Mouse (Mus musculus) hindbrain, embryonic 14.5 days (tissue): Measurements from ENCODE around the gene 2300003K06Rik. TPM values are rescaled to one million over a fixed set of nuclear protein-coding genes. Genes with fewer than 3 reads are reported as not detected.
A peak's percentile ranks its signal among the peaks of the same experiment; 100 is the strongest.
"Not testable (repeated sequence)": the region's sequence is repeated elsewhere in the genome, so short reads cannot be mapped to it uniquely, and the experiment has no call there.

Experiments used
- ATAC-seq: fragments of 200-750 bp; cut with Nextera tagmentation; 2 replicates; pipeline ENCODE4 v1.8.0; 2017; ENCODE audit warnings: moderate number of reproducible peaks, mild to moderate bottlenecking, moderate TSS enrichment, moderate library complexity; ENCODE audit not compliant: low FRiP score
- DNase-seq: peaks from one replicate; pipeline ENCODE4 v3.0.0-alpha.2; 2015; ENCODE audit warnings: low spot score
- H3K27ac ChIP-seq: fragments of 300-500 bp; sonication (generic); 2 replicates; pipeline ENCODE4 v1.5.1; 2014; ENCODE audit warnings: mild to moderate bottlenecking, moderate library complexity
- H3K27me3 ChIP-seq: fragments of 300-500 bp; sonication (generic); 2 replicates; pipeline ENCODE4 v1.6.1; 2014; ENCODE audit warnings: mild to moderate bottlenecking, low read length, mixed read lengths; ENCODE audit not compliant: control insufficient read depth, insufficient read depth
- H3K36me3 ChIP-seq: fragments of 300-500 bp; sonication (generic); replicated peaks from 2 replicates; pipeline ENCODE4 v1.6.1; 2014; ENCODE audit not compliant: control insufficient read depth, insufficient read depth
- H3K4me1 ChIP-seq: fragments of 300-500 bp; sonication (generic); replicated peaks from 2 replicates; pipeline ENCODE4 v1.6.1; 2014; ENCODE audit warnings: antibody characterized with exemption, low read length, mixed read lengths; ENCODE audit not compliant: control insufficient read depth, insufficient read depth
- H3K4me2 ChIP-seq: fragments of 300-500 bp; sonication (generic); replicated peaks from 2 replicates; pipeline ENCODE4 v1.6.1; 2014; ENCODE audit warnings: mild to moderate bottlenecking, moderate library complexity
- H3K4me3 ChIP-seq: fragments of 300-500 bp; sonication (generic); replicated peaks from 2 replicates; pipeline ENCODE4 v1.5.1; 2014; ENCODE audit warnings: mild to moderate bottlenecking, low read length
- H3K9ac ChIP-seq: fragments of 300-500 bp; sonication (generic); 2 replicates; pipeline ENCODE4 v1.6.1; 2014
- H3K9me3 ChIP-seq: fragments of 300-500 bp; sonication (generic); 2 replicates; pipeline ENCODE4 v1.6.1; 2016; ENCODE audit warnings: low read length; ENCODE audit not compliant: control insufficient read depth
- WGBS: fragments of 180-500 bp; shearing (Covaris S2); extraction: QIAGEN DNeasy Blood & Tissue Kit; methylation state at CpG from one replicate; pipeline ENCODE4 v1.1.7; 2014; 5-methylcytosine and 5-hydroxymethylcytosine counted together
- polyA plus RNA-seq: library from polyadenylated mRNA; unstranded; fragments of >200 nt; fragmentation: Nextera tagmentation; extraction: Ambion mirVana; gene quantifications from 2 replicates; pipeline ENCODE4 v1.2.1, GENCODE M21; 2014

2300003K06Rik gene
- not detected in 2 replicates for polyA plus RNA-seq

DNA sequence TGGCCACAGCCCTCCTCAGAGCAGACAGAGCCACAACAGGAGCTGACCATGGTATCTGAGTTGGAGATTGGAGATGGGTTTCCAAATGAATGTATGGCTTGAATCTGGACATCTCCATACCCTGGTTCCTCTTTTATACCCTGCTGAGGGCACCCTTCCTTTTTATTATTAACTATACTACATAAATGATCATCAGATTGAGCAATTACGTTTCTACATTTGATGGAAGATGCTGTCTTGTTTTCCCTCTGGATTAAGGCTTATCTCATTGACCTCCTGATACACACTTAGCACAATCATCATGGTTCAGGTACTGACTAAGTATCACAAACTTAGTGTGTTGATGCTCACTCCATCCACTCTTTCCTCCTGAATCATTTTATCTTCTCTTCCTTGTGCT lies at the start of gene 2300003K06Rik:
Gene 2300003K06Rik (minus strand): TSS at position 101 of the 400 bp plus-strand sequence.
- H3K27me3 ChIP-seq = no peaks in the 10 kb centered on the region
- DNase-seq (no peak), ATAC-seq (no peak)
- H3K9ac ChIP-seq = no peak within 1 kb of the TSS
- no peaks in the 10 kb centered on the region for H3K9me3 ChIP-seq
- no peak within 1 kb of the TSS for H3K27ac ChIP-seq
- H3K4me1 ChIP-seq = no peaks in the 10 kb centered on the region
- H3K4me3 ChIP-seq = no peak within 1 kb of the TSS
- no peaks in the 10 kb centered on the region for H3K36me3 ChIP-seq
- no peak within 1 kb of the TSS for H3K4me2 ChIP-seq
- WGBS = 81% methylated on average over 1 of the region's 1 CpGs

DNA sequence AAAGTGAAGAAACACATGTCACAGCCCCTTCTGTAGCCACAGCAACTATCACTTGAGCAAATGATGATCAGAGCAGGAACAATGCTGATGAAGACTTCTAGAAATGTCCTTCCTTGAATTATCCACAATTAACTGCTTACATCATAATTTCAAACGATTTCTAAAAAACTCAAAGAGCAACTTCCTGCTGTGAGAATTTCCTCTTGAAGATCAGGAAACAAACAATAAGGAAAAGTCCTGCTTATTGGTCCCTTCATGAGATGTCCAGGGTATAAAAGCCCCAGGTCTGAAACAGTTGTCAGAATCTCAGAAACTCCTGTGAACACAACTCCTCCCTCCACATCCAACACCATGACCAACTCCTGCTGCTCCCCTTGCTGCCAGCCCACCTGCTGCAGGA lies 41.0 kb upstream of the 2300003K06Rik start, which contains the start of gene Gm11567:
Gene Gm11567 (plus strand): TSS at position 301 of the 400 bp plus-strand sequence.
- not testable (repeated sequence) for H3K4me3 ChIP-seq, DNase-seq, H3K9me3 ChIP-seq, H3K27ac ChIP-seq, H3K36me3 ChIP-seq, H3K9ac ChIP-seq, ATAC-seq, H3K4me1 ChIP-seq, H3K4me2 ChIP-seq, H3K27me3 ChIP-seq
- 65% methylated on average over 1 of the region's 1 CpGs for WGBS

DNA sequence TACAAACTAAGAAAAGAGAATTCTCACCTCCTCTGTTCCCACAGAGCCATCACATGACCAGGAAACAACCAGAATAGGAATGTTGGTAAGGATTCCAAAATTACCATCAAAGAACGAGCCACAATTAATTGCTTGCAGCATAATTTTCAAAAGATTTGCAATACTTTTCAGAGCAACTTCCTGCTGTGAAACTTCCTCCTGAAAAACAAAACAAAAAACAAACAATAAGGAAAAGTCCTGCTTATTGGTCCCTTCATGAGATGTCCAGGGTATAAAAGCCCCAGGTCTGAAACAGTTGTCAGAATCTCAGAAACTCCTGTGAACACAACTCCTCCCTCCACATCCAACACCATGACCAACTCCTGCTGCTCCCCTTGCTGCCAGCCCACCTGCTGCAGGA lies 35.2 kb upstream of the 2300003K06Rik start, which contains the start of gene Krtap9-1:
Gene Krtap9-1 (plus strand): TSS at position 301 of the 400 bp plus-strand sequence.
- WGBS = 71% methylated on average over 1 of the region's 1 CpGs
- ATAC-seq, H3K36me3 ChIP-seq: not testable (repeated sequence)

DNA sequence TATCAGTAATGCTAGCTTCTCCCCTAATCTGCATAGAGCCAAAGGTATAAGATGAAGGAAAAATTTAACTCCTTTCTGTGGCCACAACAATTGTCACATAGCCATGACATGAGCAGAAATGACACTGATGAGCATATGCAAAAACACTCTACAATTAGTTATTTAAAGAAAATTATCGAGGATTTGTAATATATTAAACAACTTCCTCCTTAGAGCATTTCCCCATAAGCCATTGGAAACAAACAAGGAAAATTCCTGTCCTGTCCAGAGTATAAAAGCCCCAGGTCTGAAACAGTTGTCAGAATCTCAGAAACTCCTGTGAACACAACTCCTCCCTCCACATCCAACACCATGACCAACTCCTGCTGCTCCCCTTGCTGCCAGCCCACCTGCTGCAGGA lies 26.3 kb upstream of the 2300003K06Rik start, which contains the start of gene Gm11559:
Gene Gm11559 (plus strand): TSS at position 301 of the 400 bp plus-strand sequence.
- 71% methylated on average over 1 of the region's 1 CpGs for whole genome bisulfite sequencing
- H3K4me2 ChIP-seq, DNase-seq, H3K9me3 ChIP-seq, H3K4me1 ChIP-seq, H3K4me3 ChIP-seq, H3K27me3 ChIP-seq, H3K36me3 ChIP-seq, ATAC-seq, H3K27ac ChIP-seq, H3K9ac ChIP-seq: not testable (repeated sequence)

More for the DNA sequence above, 35.2 kb upstream of the 2300003K06Rik start, which contains the start of gene Krtap9-1:
- H3K4me2 ChIP-seq, H3K4me1 ChIP-seq, H3K27ac ChIP-seq, H3K4me3 ChIP-seq, DNase-seq, H3K9ac ChIP-seq, H3K9me3 ChIP-seq, H3K27me3 ChIP-seq: not testable (repeated sequence)

DNA sequence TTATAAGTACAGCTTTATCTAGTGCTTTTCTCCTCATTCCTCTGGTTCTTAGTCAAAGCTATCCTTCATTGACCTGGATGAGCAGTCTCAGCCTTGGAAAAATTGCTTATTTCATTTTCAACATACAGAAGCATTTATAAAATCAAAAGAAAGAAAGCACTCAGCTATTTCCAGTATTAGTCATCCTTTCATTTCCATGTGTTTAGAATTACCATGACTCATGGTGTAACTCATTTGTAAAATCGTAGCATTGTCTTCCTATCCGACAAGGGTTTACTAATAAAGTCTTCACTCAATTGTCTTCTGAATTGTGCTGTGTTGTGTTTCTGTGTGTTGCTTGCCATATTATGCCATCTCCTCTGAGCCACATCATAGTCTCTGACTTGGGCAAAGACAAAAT lies 20.9 kb upstream of the 2300003K06Rik start:
- 82% methylated on average over 2 of the region's 2 CpGs for WGBS
- no peak overlapping the region for H3K4me2 ChIP-seq
- ATAC-seq (no peak), DNase-seq (no peak)
- H3K27ac ChIP-seq = no peak overlapping the region
- no peaks in the 10 kb centered on the region for H3K27me3 ChIP-seq
- H3K9ac ChIP-seq = no peak overlapping the region
- no peaks in the 10 kb centered on the region for H3K36me3 ChIP-seq
- no peaks in the 10 kb centered on the region for H3K4me1 ChIP-seq
- H3K4me3 ChIP-seq = no peak overlapping the region
- no peaks in the 10 kb centered on the region for H3K9me3 ChIP-seq

DNA sequence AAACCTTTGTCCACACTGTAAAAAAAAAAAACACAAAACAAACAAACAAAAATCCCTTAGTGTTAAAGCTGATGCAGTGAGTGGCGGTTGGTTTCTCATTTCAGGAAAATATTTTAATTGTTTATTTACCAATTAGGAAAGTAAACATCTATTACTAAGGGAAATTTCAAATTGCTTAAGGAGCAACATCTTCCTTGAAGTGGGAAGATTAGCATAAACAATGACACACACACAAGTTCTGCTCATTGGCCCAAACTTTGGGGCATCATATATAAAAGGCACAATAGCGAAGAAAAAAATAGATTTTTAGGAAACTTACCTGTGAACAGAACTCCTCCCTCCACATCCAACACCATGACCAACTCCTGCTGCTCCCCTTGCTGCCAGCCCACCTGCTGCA lies 19.8 kb upstream of the 2300003K06Rik start, which contains the start of gene Gm11568:
Gene Gm11568 (plus strand): TSS at position 301 of the 400 bp plus-strand sequence.
- H3K36me3 ChIP-seq = no peaks in the 10 kb centered on the region
- H3K27ac ChIP-seq = no peak within 1 kb of the TSS
- H3K9me3 ChIP-seq = no peaks in the 10 kb centered on the region
- WGBS = 92% methylated on average over 2 of the region's 2 CpGs
- H3K4me1 ChIP-seq = no peaks in the 10 kb centered on the region
- DNase-seq (no peak), ATAC-seq (no peak)
- no peaks in the 10 kb centered on the region for H3K27me3 ChIP-seq
- H3K9ac ChIP-seq = no peak within 1 kb of the TSS
- H3K4me3 ChIP-seq = no peak within 1 kb of the TSS
- no peak within 1 kb of the TSS for H3K4me2 ChIP-seq

DNA sequence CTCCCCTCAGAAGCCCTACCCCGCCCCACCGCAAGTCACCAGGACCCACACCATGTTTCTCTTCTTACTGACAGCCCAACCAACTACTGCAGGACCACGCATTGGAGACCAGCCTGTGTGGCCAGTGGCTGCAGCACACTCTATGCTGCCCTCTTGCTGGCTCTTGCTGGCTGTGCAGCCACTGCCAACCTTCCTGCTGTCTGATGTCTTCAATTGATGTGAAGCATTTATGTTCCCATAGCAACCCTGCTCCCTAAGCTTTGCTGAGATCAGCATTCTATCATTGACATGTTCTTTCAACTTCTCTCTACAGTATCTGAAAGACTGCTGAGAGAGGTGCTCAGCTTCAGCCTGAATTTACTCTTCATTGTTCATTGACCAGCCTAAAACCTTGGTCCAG lies 16.3 kb upstream of the 2300003K06Rik start:
- DNase-seq (peak; percentile 32), ATAC-seq (no peak)
- Histone ChIP-seq H3K9ac (no peak overlapping the region), H3K27ac (no peak overlapping the region), H3K4me3 (no peak overlapping the region), H3K4me1 (no peaks in the 10 kb centered on the region), H3K4me2 (no peak overlapping the region), H3K36me3 (no peaks in the 10 kb centered on the region), H3K27me3 (no peaks in the 10 kb centered on the region), H3K9me3 (no peaks in the 10 kb centered on the region)
- WGBS = 60% methylated on average over 3 of the region's 3 CpGs

DNA sequence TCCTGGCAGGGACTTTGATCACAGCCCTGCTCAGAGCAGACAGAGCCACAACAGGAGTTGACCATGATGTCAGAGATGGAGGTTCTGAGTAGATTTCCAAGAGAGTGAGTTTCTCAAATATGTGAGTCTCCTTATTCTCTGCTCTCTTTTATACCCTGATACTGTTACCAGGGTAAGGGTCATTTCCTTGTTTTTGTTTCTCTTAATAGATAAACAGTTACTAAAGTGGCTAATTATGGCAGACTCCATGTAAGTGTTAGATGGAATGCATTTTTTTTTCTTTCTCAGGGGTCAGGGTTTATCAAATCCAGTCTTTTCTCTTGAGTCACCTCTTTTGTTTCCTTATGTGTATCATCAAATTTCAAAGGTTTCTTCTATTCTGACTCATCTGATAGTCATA lies 13.6 kb upstream of the 2300003K06Rik start, which contains the start of gene Krtap4-16:
Gene Krtap4-16 (minus strand): TSS at position 101 of the 400 bp plus-strand sequence.
- Histone ChIP-seq H3K27me3 (no peaks in the 10 kb centered on the region), H3K4me2 (no peak within 1 kb of the TSS), H3K4me1 (no peaks in the 10 kb centered on the region), H3K27ac (no peak within 1 kb of the TSS), H3K9ac (no peak within 1 kb of the TSS), H3K9me3 (no peaks in the 10 kb centered on the region), H3K4me3 (no peak within 1 kb of the TSS), H3K36me3 (no peaks in the 10 kb centered on the region)
- no peak for ATAC-seq
- no peak for DNase-seq

DNA sequence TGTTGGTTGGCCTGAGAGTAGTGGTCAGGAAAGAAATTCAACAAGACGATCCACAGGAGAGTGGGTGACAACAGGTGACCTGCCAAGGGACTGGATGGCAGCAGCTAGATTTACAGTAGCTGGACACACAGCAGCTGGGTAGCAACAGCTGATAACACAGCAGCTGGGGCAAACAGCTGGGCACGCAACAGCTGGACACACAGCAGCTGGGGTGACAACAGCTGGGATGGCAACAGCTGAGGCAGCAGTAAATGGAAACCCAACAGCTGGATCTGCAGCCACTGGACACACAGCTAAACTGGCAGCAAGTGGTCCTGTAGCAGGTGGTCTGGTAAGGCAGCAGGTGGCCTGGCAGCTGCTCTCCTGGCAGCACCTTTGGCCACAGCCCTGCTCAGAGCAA lies 8.9 kb upstream of the 2300003K06Rik start:
- Histone ChIP-seq H3K36me3 (no peaks in the 10 kb centered on the region), H3K9me3 (no peaks in the 10 kb centered on the region), H3K4me3 (no peak overlapping the region), H3K9ac (no peak overlapping the region), H3K4me1 (no peaks in the 10 kb centered on the region), H3K27me3 (no peaks in the 10 kb centered on the region), H3K27ac (no peak overlapping the region), H3K4me2 (no peak overlapping the region)
- DNase-seq = no peak
- 96% methylated on average over 2 of the region's 2 CpGs for WGBS
- ATAC-seq = no peak

DNA sequence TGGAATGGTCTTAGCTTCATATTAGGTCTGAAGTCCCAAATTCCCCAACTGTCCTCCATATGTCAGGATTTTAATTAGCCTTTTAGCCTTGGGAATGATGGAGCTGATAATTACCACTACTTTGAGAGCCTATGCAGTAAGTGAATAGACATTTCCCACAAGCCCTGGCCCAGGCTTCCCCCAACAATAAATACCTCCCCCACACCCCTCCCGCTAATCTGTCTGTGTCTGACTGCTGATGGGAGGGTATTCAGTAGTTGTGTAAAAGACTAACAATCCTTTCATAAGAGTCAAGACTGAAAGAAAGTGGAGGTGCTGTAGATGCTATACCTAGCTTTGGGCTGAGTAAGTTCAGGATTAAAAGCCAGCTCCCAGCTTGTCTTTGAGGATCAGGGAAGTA lies 4.3 kb upstream of the 2300003K06Rik start:
- DNase-seq = no peak

More for the DNA sequence above, 4.3 kb upstream of the 2300003K06Rik start:
- Histone ChIP-seq H3K4me1 (no peaks in the 10 kb centered on the region), H3K9ac (no peak overlapping the region), H3K4me3 (no peak overlapping the region), H3K4me2 (no peak overlapping the region), H3K9me3 (no peaks in the 10 kb centered on the region), H3K27me3 (no peaks in the 10 kb centered on the region), H3K27ac (no peak overlapping the region), H3K36me3 (no peaks in the 10 kb centered on the region)
- ATAC-seq = no peak
- WGBS = 79% methylated on average over 1 of the region's 1 CpGs
